Mouse (Mus musculus): ENCODE measurements around the gene Atp8a2. TPM values are rescaled to one million over a fixed set of nuclear protein-coding genes. Genes with fewer than 3 reads are reported as not detected.
A peak's percentile ranks its signal among the peaks of the same experiment; 100 is the strongest.

Atp8a2 gene
- polyA plus RNA-seq, 1 experiment from 2014 or later = 0.59 TPM

- Histone ChIP-seq H3K4me2 (ENCODE audit: low read length) (no peak overlapping the region), H3K4me3 (replicated peaks; ENCODE audit: low read depth, low read length) (no peak overlapping the region), H3K27ac (no peak overlapping the region), H3K9ac (ENCODE audit: low read depth, low read length) (no peak overlapping the region), H3K9me3 (replicated peaks; ENCODE audit: low read length) (no peaks in the 10 kb centered on the region), H3K4me1 (replicated peaks; ENCODE audit: insufficient read depth, low read length) (0 out of 2 replicates have a peak, but pooled peaks cover 6% of the 10 kb centered on the region), H3K36me3 (ENCODE audit: insufficient read depth, low read length) (no peaks in the 10 kb centered on the region), H3K27me3 (ENCODE audit: insufficient read depth, low read length) (no peaks in the 10 kb centered on the region)
- no peak for DNase-seq (ENCODE audit: low spot score)
- no peak for TF ChIP-seq CTCF (IDR thresholded peaks at IDR 0.05; ENCODE audit: low read depth)
- WGBS = 40% methylated on average over 8 of the region's 8 CpGs
- ATAC-seq (replicated peaks; ENCODE audit: low FRiP score, low read depth) = no peak
Observed at GRCm38 (mm10) chr14:59967847-59968550, 229.0 kb downstream of the Atp8a2 start.

- 78% methylated on average over 4 of the region's 4 CpGs for WGBS
- Histone ChIP-seq H3K4me3 (replicated peaks; ENCODE audit: low read depth, low read length) (no peak overlapping the region), H3K9me3 (replicated peaks; ENCODE audit: low read length) (no peaks in the 10 kb centered on the region), H3K4me2 (ENCODE audit: low read length) (no peak overlapping the region), H3K36me3 (ENCODE audit: insufficient read depth, low read length) (no peaks in the 10 kb centered on the region), H3K9ac (ENCODE audit: low read depth, low read length) (no peak overlapping the region), H3K4me1 (replicated peaks; ENCODE audit: insufficient read depth, low read length) (0 out of 2 replicates have a peak, but pooled peaks cover 6% of the 10 kb centered on the region), H3K27ac (no peak overlapping the region), H3K27me3 (ENCODE audit: insufficient read depth, low read length) (no peaks in the 10 kb centered on the region)
- no peak for DNase-seq (ENCODE audit: low spot score)
- TF ChIP-seq CTCF (IDR thresholded peaks at IDR 0.05; ENCODE audit: low read depth) = no peak
- no peak for ATAC-seq (replicated peaks; ENCODE audit: low FRiP score, low read depth)
Observed at GRCm38 (mm10) chr14:59966981-59967380, 230.0 kb downstream of the Atp8a2 start.

- no peak for TF ChIP-seq CTCF (IDR thresholded peaks at IDR 0.05; ENCODE audit: low read depth)
- 92% methylated on average over 5 of the region's 5 CpGs for WGBS
- no peak for ATAC-seq (replicated peaks; ENCODE audit: low FRiP score, low read depth)
- H3K27me3 ChIP-seq (ENCODE audit: insufficient read depth, low read length) = no peaks in the 10 kb centered on the region
- 0 out of 2 replicates have a peak, but pooled peaks cover 3% of the 10 kb centered on the region for H3K4me1 ChIP-seq (replicated peaks; ENCODE audit: insufficient read depth, low read length)
- no peak for DNase-seq (ENCODE audit: low spot score)
- no peak overlapping the region for H3K4me2 ChIP-seq (ENCODE audit: low read length)
- no peaks in the 10 kb centered on the region for H3K36me3 ChIP-seq (ENCODE audit: insufficient read depth, low read length)
- no peak overlapping the region for H3K27ac ChIP-seq
- H3K4me3 ChIP-seq (replicated peaks; ENCODE audit: low read depth, low read length) = no peak overlapping the region
- no peak overlapping the region for H3K9ac ChIP-seq (ENCODE audit: low read depth, low read length)
- H3K9me3 ChIP-seq (replicated peaks; ENCODE audit: low read length) = no peaks in the 10 kb centered on the region
Observed at GRCm38 (mm10) chr14:59964569-59964968, 232.4 kb downstream of the Atp8a2 start.

- Histone ChIP-seq H3K27me3 (ENCODE audit: insufficient read depth, low read length) (no peaks in the 10 kb centered on the region), H3K4me1 (replicated peaks; ENCODE audit: insufficient read depth, low read length) (no peaks in the 10 kb centered on the region), H3K4me2 (ENCODE audit: low read length) (no peak overlapping the region), H3K9me3 (replicated peaks; ENCODE audit: low read length) (no peaks in the 10 kb centered on the region), H3K36me3 (ENCODE audit: insufficient read depth, low read length) (no peaks in the 10 kb centered on the region), H3K27ac (peak overlapping the region; percentile 63; the same call in 1 of the 2 replicates), H3K4me3 (replicated peaks; ENCODE audit: low read depth, low read length) (no peak overlapping the region), H3K9ac (ENCODE audit: low read depth, low read length) (no peak overlapping the region)
- ATAC-seq (replicated peaks; ENCODE audit: low FRiP score, low read depth) = peak; percentile 57; the same call in 1 of the 2 replicates
- peak; percentile 81 for DNase-seq (ENCODE audit: low spot score)
- TF ChIP-seq CTCF (IDR thresholded peaks at IDR 0.05; ENCODE audit: low read depth) = no peak
- WGBS = 23% methylated on average over 9 of the region's 9 CpGs
Observed at GRCm38 (mm10) chr14:59960961-59961360, 236.0 kb downstream of the Atp8a2 start.

- DNase-seq (ENCODE audit: low spot score) (peak; percentile 56), ATAC-seq (replicated peaks; ENCODE audit: low FRiP score, low read depth) (no peak; the same call in 1 of the 2 replicates)
- H3K9me3 ChIP-seq (replicated peaks; ENCODE audit: low read length) = no peaks in the 10 kb centered on the region
- 37% methylated on average over 9 of the region's 9 CpGs for WGBS
- H3K4me3 ChIP-seq (replicated peaks; ENCODE audit: low read depth, low read length) = no peak overlapping the region
- no peaks in the 10 kb centered on the region for H3K36me3 ChIP-seq (ENCODE audit: insufficient read depth, low read length)
- H3K27ac ChIP-seq = peak overlapping the region; percentile 63
- TF ChIP-seq CTCF (IDR thresholded peaks at IDR 0.05; ENCODE audit: low read depth) = no peak
- no peak overlapping the region for H3K9ac ChIP-seq (ENCODE audit: low read depth, low read length)
- H3K4me1 ChIP-seq (replicated peaks; ENCODE audit: insufficient read depth, low read length) = no peaks in the 10 kb centered on the region
- no peaks in the 10 kb centered on the region for H3K27me3 ChIP-seq (ENCODE audit: insufficient read depth, low read length)
- no peak overlapping the region for H3K4me2 ChIP-seq (ENCODE audit: low read length)
Observed at GRCm38 (mm10) chr14:59960214-59960890, 236.6 kb downstream of the Atp8a2 start.

GRCm38 (mm10) chr14:59959723-59960122 lies 237.3 kb downstream of the Atp8a2 start:
- WGBS = 25% methylated on average over 8 of the region's 8 CpGs
- ATAC-seq (replicated peaks; ENCODE audit: low FRiP score, low read depth) (no peak), DNase-seq (ENCODE audit: low spot score) (peak; percentile 73)
- Histone ChIP-seq H3K4me3 (replicated peaks; ENCODE audit: low read depth, low read length) (no peak overlapping the region), H3K27me3 (ENCODE audit: insufficient read depth, low read length) (no peaks in the 10 kb centered on the region), H3K36me3 (ENCODE audit: insufficient read depth, low read length) (no peaks in the 10 kb centered on the region), H3K9ac (ENCODE audit: low read depth, low read length) (no peak overlapping the region), H3K4me1 (replicated peaks; ENCODE audit: insufficient read depth, low read length) (no peaks in the 10 kb centered on the region), H3K9me3 (replicated peaks; ENCODE audit: low read length) (no peaks in the 10 kb centered on the region), H3K4me2 (ENCODE audit: low read length) (no peak overlapping the region), H3K27ac (no peak overlapping the region)
- no peak for TF ChIP-seq CTCF (IDR thresholded peaks at IDR 0.05; ENCODE audit: low read depth)

All from kidney, postnatal 0 days (tissue).